Mouse (Mus musculus): Measurements from ENCODE around the gene Olfr732.

Gene Olfr732

DNA sequence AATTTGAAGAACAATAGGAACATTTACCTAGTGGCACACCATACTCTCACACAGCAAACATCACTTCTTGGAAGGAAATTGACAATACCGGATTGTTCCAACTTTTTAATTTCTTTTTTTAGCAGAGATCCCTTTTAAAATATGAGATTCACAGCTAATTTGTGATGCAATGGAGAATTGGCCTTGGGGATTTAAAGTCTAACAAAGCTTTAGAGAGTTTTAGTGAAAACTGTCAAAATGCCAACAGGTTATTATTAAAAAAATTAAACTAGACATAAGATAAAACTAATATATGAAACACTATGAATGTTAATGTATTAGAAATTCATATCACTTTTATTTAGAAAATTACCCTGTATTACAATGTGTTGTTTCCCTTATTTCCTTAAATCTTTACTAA, at the start of gene Olfr732:
TSS of gene Olfr732 (minus strand) at position 101 of the 400 bp plus-strand sequence.
- no peak for DNase-seq (ENCODE audit: extremely low spot score)

DNA sequence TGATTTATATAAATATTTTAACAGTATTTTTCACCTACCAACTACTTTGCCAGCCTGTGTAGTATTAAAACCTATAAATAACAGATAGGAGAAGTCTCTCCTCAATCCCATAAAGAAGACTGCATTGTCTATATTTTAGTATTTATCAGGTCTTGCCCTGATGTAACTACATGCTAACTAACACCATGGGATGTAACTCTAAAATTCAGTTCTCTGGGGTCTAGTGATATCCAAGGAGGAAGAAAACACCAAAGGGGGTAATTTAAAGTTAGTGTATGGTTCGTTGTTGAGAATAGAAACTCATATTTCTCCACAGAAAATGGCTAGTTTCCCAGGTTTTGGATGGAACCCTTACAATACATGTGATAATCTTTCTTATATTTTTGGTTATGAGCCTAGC, 42.7 kb upstream of the Olfr732 start, which contains the start of gene Olfr734:
TSS of gene Olfr734 (minus strand) at position 101 of the 400 bp plus-strand sequence.
- DNase-seq (ENCODE audit: extremely low spot score), result no peak

DNA sequence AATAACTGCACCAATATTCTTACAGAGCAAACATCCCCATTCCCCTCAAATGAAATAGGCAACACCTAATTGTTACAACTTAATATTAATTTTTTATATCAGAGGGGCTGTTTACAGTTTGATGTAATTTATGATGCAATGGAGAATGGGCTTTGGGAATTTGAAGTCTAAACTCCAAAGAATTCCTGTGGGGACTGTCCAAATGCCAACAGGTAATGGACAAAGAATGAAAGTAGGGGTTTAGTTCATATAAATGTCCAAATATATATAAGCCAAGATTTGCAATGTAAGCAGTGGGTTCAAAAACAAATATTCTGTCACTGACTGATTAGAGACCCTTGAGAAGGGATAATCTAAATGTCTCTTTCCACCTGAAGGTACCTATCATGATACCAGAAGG, 17.4 kb upstream of the Olfr732 start, which contains the start of gene Olfr733:
TSS of gene Olfr733 (minus strand) at position 101 of the 400 bp plus-strand sequence.
- no peak for DNase-seq (ENCODE audit: extremely low spot score)

DNA sequence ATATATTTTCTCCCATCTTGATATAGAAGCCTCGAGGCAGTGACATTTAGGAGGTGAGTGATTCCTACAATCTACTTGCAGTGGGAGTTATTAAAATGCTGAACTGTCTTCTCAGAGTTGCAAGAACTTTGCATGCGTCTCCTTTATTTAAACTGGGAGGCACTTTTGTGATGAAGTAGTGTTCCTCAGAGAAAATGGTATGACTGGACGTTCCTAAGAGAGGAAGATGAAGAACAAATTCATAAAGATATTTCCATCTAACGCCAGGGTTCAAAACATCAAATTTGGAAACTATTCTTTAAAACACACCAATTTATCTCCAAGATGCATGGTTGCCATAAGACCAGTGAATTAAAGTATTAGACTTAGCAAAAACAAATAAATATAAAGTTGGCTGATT, 42.2 kb downstream of the Olfr732 start, which contains the start of gene Olfr731:
TSS of gene Olfr731 (minus strand) at position 101 of the 400 bp plus-strand sequence.
- no peak for DNase-seq (ENCODE audit: extremely low spot score)

All from embryo, embryonic 9.5 days (tissue).